Mouse (Mus musculus) hindbrain, embryonic 15.5 days (tissue): Measurements from ENCODE around the gene Nog. TPM values are rescaled to one million over a fixed set of nuclear protein-coding genes. Genes with fewer than 3 reads are reported as not detected.

ENCODE experiments used
- ATAC-seq: fragments of 200-750 bp; cut with Nextera tagmentation; 2 replicates; pipeline ENCODE4 v1.8.0; 2017; ENCODE audit warnings: low read depth, moderate number of reproducible peaks, moderate TSS enrichment; ENCODE audit not compliant: low FRiP score
- H3K27ac ChIP-seq: fragments of 300-500 bp; sonication (generic); replicated peaks from 2 replicates; pipeline ENCODE4 v1.5.1; 2015; ENCODE audit warnings: mild to moderate bottlenecking, inconsistent platforms
- H3K27me3 ChIP-seq: fragments of 300-500 bp; sonication (generic); 2 replicates; pipeline ENCODE4 v1.6.1; 2015; ENCODE audit warnings: control low read depth, inconsistent platforms
- H3K36me3 ChIP-seq: fragments of 300-500 bp; sonication (generic); 2 replicates; pipeline ENCODE4 v1.6.1; 2015; ENCODE audit warnings: control low read depth, inconsistent platforms
- H3K4me1 ChIP-seq: fragments of 300-500 bp; sonication (generic); replicated peaks from 2 replicates; pipeline ENCODE4 v1.6.1; 2015; ENCODE audit warnings: control low read depth, inconsistent platforms
- H3K4me2 ChIP-seq: fragments of 300-500 bp; sonication (generic); 2 replicates; pipeline ENCODE4 v1.6.1; 2015; ENCODE audit warnings: moderate library complexity, mild to moderate bottlenecking, inconsistent platforms
- H3K4me3 ChIP-seq: fragments of 300-500 bp; sonication (generic); 2 replicates; pipeline ENCODE4 v1.5.1; 2015; ENCODE audit warnings: mild to moderate bottlenecking, inconsistent platforms
- H3K9ac ChIP-seq: fragments of 300-500 bp; sonication (generic); 2 replicates; pipeline ENCODE4 v1.6.1; 2015; ENCODE audit warnings: inconsistent platforms
- H3K9me3 ChIP-seq: fragments of 300-500 bp; sonication (generic); 2 replicates; pipeline ENCODE4 v1.6.1; 2016; ENCODE audit warnings: control low read depth, inconsistent platforms
- WGBS: fragments of 180-500 bp; shearing (Covaris S2); methylation state at CpG from one replicate; pipeline ENCODE4 v1.1.7; 2015; 5-methylcytosine and 5-hydroxymethylcytosine counted together
- polyA plus RNA-seq: library from polyadenylated mRNA; unstranded; fragments of >200 nt; fragmentation: Nextera tagmentation; extraction: Ambion mirVana; gene quantifications from 2 replicates; pipeline ENCODE4 v1.2.1, GENCODE M21; 2015

The Nog gene
- polyA plus RNA-seq, 1 experiment from 2014 or later: 3.9 TPM

GRCm38 (mm10) chr11:89259338-89259915 is 42.7 kb downstream of the Nog start:
- Histone ChIP-seq H3K9me3 (no peaks in the 10 kb centered on the region), H3K27me3 (no peaks in the 10 kb centered on the region), H3K4me1 (no peaks in the 10 kb centered on the region), H3K9ac (no peak overlapping the region), H3K27ac (no peak overlapping the region), H3K36me3 (no peaks in the 10 kb centered on the region), H3K4me2 (no peak overlapping the region), H3K4me3 (no peak overlapping the region)
- ATAC-seq: no peak
- 22% methylated on average over 7 of the region's 7 CpGs for WGBS

GRCm38 (mm10) chr11:89257893-89258292 is 44.2 kb downstream of the Nog start:
- H3K4me3 ChIP-seq: no peak overlapping the region
- no peaks in the 10 kb centered on the region for H3K36me3 ChIP-seq
- WGBS: 52% methylated on average over 2 of the region's 2 CpGs
- H3K4me2 ChIP-seq: no peak overlapping the region
- H3K27ac ChIP-seq: no peak overlapping the region
- H3K9me3 ChIP-seq: no peaks in the 10 kb centered on the region
- H3K9ac ChIP-seq: no peak overlapping the region
- H3K27me3 ChIP-seq: no peaks in the 10 kb centered on the region
- H3K4me1 ChIP-seq: no peaks in the 10 kb centered on the region
- ATAC-seq: no peak

GRCm38 (mm10) chr11:89253973-89254372 is 48.2 kb downstream of the Nog start:
- H3K27me3 ChIP-seq: no peaks in the 10 kb centered on the region
- no peaks in the 10 kb centered on the region for H3K4me1 ChIP-seq
- no peaks in the 10 kb centered on the region for H3K36me3 ChIP-seq
- no peak overlapping the region for H3K4me2 ChIP-seq
- no peak overlapping the region for H3K27ac ChIP-seq
- 72% methylated on average over 13 of the region's 13 CpGs for WGBS
- H3K9ac ChIP-seq: no peak overlapping the region
- ATAC-seq: no peak
- H3K9me3 ChIP-seq: no peaks in the 10 kb centered on the region
- H3K4me3 ChIP-seq: no peak overlapping the region

Other genes starting within 250 kb of the Nog start
- gene Dgke, start 235.5 kb downstream of the Nog start, polyA plus RNA-seq: 17.2 and 17.3 TPM in 2 replicates
- gene Gm525, start 228.5 kb downstream of the Nog start, polyA plus RNA-seq: not detected in 2 replicates